Mouse (Mus musculus): Measurements from ENCODE around the gene Atp6v0d1.
"Not testable (repeated sequence)": the region's sequence is repeated elsewhere in the genome, so short reads cannot be mapped to it uniquely, and the experiment has no call there.

Gene Atp6v0d1

GRCm38 (mm10) chr8:105565952-105566702 is at the start of gene Atp6v0d1:
Atp6v0d1 (minus strand) TSS chr8:105566047.
- DNase-seq (ENCODE audit: low read depth, low spot score), result peak; percentile 99

GRCm38 (mm10) chr8:105613830-105614511 is 48.1 kb upstream of the Atp6v0d1 start:
- DNase-seq (ENCODE audit: low read depth, low spot score), result no peak

GRCm38 (mm10) chr8:105613037-105613436 is 47.2 kb upstream of the Atp6v0d1 start:
- DNase-seq (ENCODE audit: low read depth, low spot score), result no peak

- DNase-seq (ENCODE audit: low read depth, low spot score), result no peak
Observed at GRCm38 (mm10) chr8:105611836-105612235, 46.0 kb upstream of the Atp6v0d1 start.

GRCm38 (mm10) chr8:105609771-105610170 is 43.9 kb upstream of the Atp6v0d1 start:
- DNase-seq (ENCODE audit: low read depth, low spot score), result no peak

- no peak for DNase-seq (ENCODE audit: low read depth, low spot score)
Observed at GRCm38 (mm10) chr8:105609355-105609754, 43.5 kb upstream of the Atp6v0d1 start.

- DNase-seq (ENCODE audit: low read depth, low spot score), result no peak
Observed at GRCm38 (mm10) chr8:105607684-105608083, 41.8 kb upstream of the Atp6v0d1 start.

GRCm38 (mm10) chr8:105607062-105607461 is 41.2 kb upstream of the Atp6v0d1 start:
- DNase-seq (ENCODE audit: low read depth, low spot score), result no peak

- peak; percentile 77 for DNase-seq (ENCODE audit: low read depth, low spot score)
Observed at GRCm38 (mm10) chr8:105606189-105607023, 40.6 kb upstream of the Atp6v0d1 start.

GRCm38 (mm10) chr8:105605491-105606188 is 39.8 kb upstream of the Atp6v0d1 start:
- DNase-seq (ENCODE audit: low read depth, low spot score), result no peak

GRCm38 (mm10) chr8:105604804-105605381 is 39.0 kb upstream of the Atp6v0d1 start, which contains the start of gene Ripor1:
Ripor1 (plus strand) TSS chr8:105605255.
- DNase-seq (ENCODE audit: low read depth, low spot score), result peak; percentile 73

- not testable (repeated sequence) for DNase-seq (ENCODE audit: low read depth, low spot score)
Observed at GRCm38 (mm10) chr8:105602540-105602939, 36.7 kb upstream of the Atp6v0d1 start.

GRCm38 (mm10) chr8:105601301-105601700 is 35.5 kb upstream of the Atp6v0d1 start:
- DNase-seq (ENCODE audit: low read depth, low spot score), result no peak

- no peak for DNase-seq (ENCODE audit: low read depth, low spot score)
Observed at GRCm38 (mm10) chr8:105598777-105599176, 32.9 kb upstream of the Atp6v0d1 start.

GRCm38 (mm10) chr8:105596362-105597034 is 30.7 kb upstream of the Atp6v0d1 start:
- DNase-seq (ENCODE audit: low read depth, low spot score), result no peak

- DNase-seq (ENCODE audit: low read depth, low spot score), result no peak
Observed at GRCm38 (mm10) chr8:105594451-105595242, 28.8 kb upstream of the Atp6v0d1 start.

GRCm38 (mm10) chr8:105593859-105594258 is 28.0 kb upstream of the Atp6v0d1 start:
- no peak for DNase-seq (ENCODE audit: low read depth, low spot score)

- no peak for DNase-seq (ENCODE audit: low read depth, low spot score)
Observed at GRCm38 (mm10) chr8:105592431-105592830, 26.6 kb upstream of the Atp6v0d1 start.

GRCm38 (mm10) chr8:105579719-105580118 is 13.9 kb upstream of the Atp6v0d1 start:
- no peak for DNase-seq (ENCODE audit: low read depth, low spot score)

- no peak for DNase-seq (ENCODE audit: low read depth, low spot score)
Observed at GRCm38 (mm10) chr8:105575538-105575937, 9.7 kb upstream of the Atp6v0d1 start.
